Mouse (Mus musculus) layer of hippocampus, adult 9-10 months (tissue): ENCODE data around the gene Eef1g.

Source experiments
- DNase-seq: peaks from one replicate; pipeline ENCODE4 v3.0.0; 2022; ENCODE audit warnings: low spot score

The Eef1g gene

GRCm38 (mm10) chr19:8966590-8967372 is at the start of gene Eef1g:
Gene Eef1g (plus strand): TSS chr19:8967041.
- DNase-seq: peak; percentile 98

GRCm38 (mm10) chr19:8919000-8919399 is 47.8 kb upstream of the Eef1g start:
- DNase-seq: no peak

- DNase-seq: no peak
These were observed 47.2 kb upstream of the Eef1g start for GRCm38 (mm10) chr19:8919684-8920072.

GRCm38 (mm10) chr19:8920073-8920736 is 46.6 kb upstream of the Eef1g start, which contains the start of gene B3gat3:
Gene B3gat3 (plus strand): TSS chr19:8920374.
- DNase-seq: peak; percentile 88

GRCm38 (mm10) chr19:8920836-8921291 is 46.0 kb upstream of the Eef1g start:
- no peak for DNase-seq

- no peak for DNase-seq
These were observed 45.1 kb upstream of the Eef1g start for GRCm38 (mm10) chr19:8921741-8922140.

GRCm38 (mm10) chr19:8926766-8927165 is 40.1 kb upstream of the Eef1g start:
- no peak for DNase-seq

GRCm38 (mm10) chr19:8927891-8928525 is 38.8 kb upstream of the Eef1g start:
- no peak for DNase-seq

GRCm38 (mm10) chr19:8928689-8929223 is 38.1 kb upstream of the Eef1g start:
- DNase-seq: no peak

- no peak for DNase-seq
These were observed 37.4 kb upstream of the Eef1g start, which contains the start of the genes Rom1 and Eml3 for GRCm38 (mm10) chr19:8929224-8930088. Gene Rom1 (minus strand): TSS chr19:8929356. Gene Eml3 (plus strand): TSS chr19:8929552.

- no peak for DNase-seq
These were observed 36.7 kb upstream of the Eef1g start for GRCm38 (mm10) chr19:8930117-8930516.

- no peak for DNase-seq
These were observed 36.1 kb upstream of the Eef1g start for GRCm38 (mm10) chr19:8930771-8931170.

GRCm38 (mm10) chr19:8936736-8937135 is 30.1 kb upstream of the Eef1g start:
- no peak for DNase-seq

GRCm38 (mm10) chr19:8940526-8941133 is 26.2 kb upstream of the Eef1g start:
- DNase-seq: no peak

GRCm38 (mm10) chr19:8941136-8941514 is 25.7 kb upstream of the Eef1g start:
- no peak for DNase-seq

GRCm38 (mm10) chr19:8941515-8942217 is 25.2 kb upstream of the Eef1g start, which contains the start of gene Mta2:
Gene Mta2 (plus strand): TSS chr19:8941875.
- DNase-seq: peak; percentile 70

GRCm38 (mm10) chr19:8942276-8942964 is 24.4 kb upstream of the Eef1g start:
- DNase-seq: no peak

GRCm38 (mm10) chr19:8943047-8943446 is 23.8 kb upstream of the Eef1g start:
- DNase-seq: no peak

GRCm38 (mm10) chr19:8944062-8944461 is 22.8 kb upstream of the Eef1g start:
- no peak for DNase-seq

- no peak for DNase-seq
These were observed 22.1 kb upstream of the Eef1g start for GRCm38 (mm10) chr19:8944750-8945149.
